27 mouse cellular contexts compared by ENCODE assay signal in genomic region chr9:100058541-100058940, GRCm38 (mm10).
A peak's percentile ranks its signal among the peaks of the same experiment; 100 is the strongest.
DNase-seq lines count a peak whose midpoint lies in the region; ATAC-seq lines count a peak whose summit lies in the region.
"Had no signal": no experiment of that assay in that cellular context is flagged by ENCODE, and none has a peak within 500 bp of the region (broad histone marks: within the 10 kb centered on the region; RNA-seq: fewer than 3 reads in every experiment).

No protein-coding gene starts in this region.

- no peaks in the 10 kb centered on the region for H3K4me1 ChIP-seq in kidney, embryonic 14.5 days (ENCODE audit: control insufficient read depth, insufficient read depth, low read length)
- H3K4me1 ChIP-seq: embryonic facial prominence, embryonic 13.5 days; embryonic facial prominence, embryonic 15.5 days; forebrain, embryonic 10.5 days; forebrain, embryonic 12.5 days had no signal

- H3K9me3 ChIP-seq in kidney, embryonic 14.5 days (ENCODE audit: control insufficient read depth, low read length): no peaks in the 10 kb centered on the region
- H3K9me3 ChIP-seq: embryonic facial prominence, embryonic 13.5 days; embryonic facial prominence, embryonic 15.5 days; forebrain, embryonic 10.5 days; forebrain, embryonic 12.5 days had no signal

- peak; percentile 15 for DNase-seq in kidney, adult 11 months
- no peak for DNase-seq in kidney, adult 18-20 months
- peak; percentile 7 to 38 for DNase-seq in kidney, adult 8-10 months
- DNase-seq in kidney, postnatal 36 days: peak; percentile 2 to 26
- DNase-seq in kidney, postnatal 10 days: no peak
- DNase-seq: adrenal gland, adult 2 months; adrenal gland, postnatal 10 days; adrenal gland, postnatal 25 days; B cell, adult 2 months; cerebellum, adult 11 months; cerebellum, adult 18-20 months; cerebellum, adult 8-10 months; cerebellum, adult 9-11 months; cerebellum, postnatal 14 days; cerebellum, postnatal 36 days; embryo, embryonic 11 days had no signal

- no peak for ATAC-seq in kidney, embryonic 14.5 days (ENCODE audit: low FRiP score, low TSS enrichment)
- ATAC-seq: CD4-positive, CD25-positive, alpha-beta regulatory T cell, adult 4 months; forebrain, embryonic 14.5 days; forebrain, embryonic 16.5 days had no signal

- 89% methylated on average over 1 of the region's 1 CpGs for WGBS in kidney, embryonic 14.5 days

- no peak overlapping the region for H3K4me2 ChIP-seq in kidney, embryonic 14.5 days (replicated peaks; ENCODE audit: low read depth, low read length)
- H3K4me2 ChIP-seq: embryonic facial prominence, embryonic 13.5 days; embryonic facial prominence, embryonic 15.5 days; forebrain, embryonic 12.5 days had no signal

- no peaks in the 10 kb centered on the region for H3K36me3 ChIP-seq in kidney, embryonic 14.5 days (ENCODE audit: control insufficient read depth, insufficient read depth, low read length)
- H3K36me3 ChIP-seq: embryonic facial prominence, embryonic 13.5 days; embryonic facial prominence, embryonic 15.5 days; forebrain, embryonic 10.5 days; forebrain, embryonic 12.5 days; G1E had no signal

- H3K27ac ChIP-seq in kidney, embryonic 14.5 days (ENCODE audit: low read depth, low read length): no peak overlapping the region
- H3K27ac ChIP-seq: embryonic facial prominence, embryonic 13.5 days; embryonic facial prominence, embryonic 15.5 days; forebrain, embryonic 10.5 days; forebrain, embryonic 12.5 days had no signal

- no peak overlapping the region for H3K9ac ChIP-seq in kidney, embryonic 14.5 days (ENCODE audit: low read depth, low read length)
- H3K9ac ChIP-seq: embryonic facial prominence, embryonic 13.5 days; embryonic facial prominence, embryonic 15.5 days; forebrain, embryonic 12.5 days had no signal

- H3K27me3 ChIP-seq in kidney, embryonic 14.5 days (ENCODE audit: control insufficient read depth, insufficient read depth, low read length): no peaks in the 10 kb centered on the region
- H3K27me3 ChIP-seq: CH12.LX; embryonic facial prominence, embryonic 13.5 days; embryonic facial prominence, embryonic 15.5 days; forebrain, embryonic 12.5 days had no signal

- H3K4me3 ChIP-seq in kidney, embryonic 14.5 days (ENCODE audit: low read length): no peak overlapping the region
- H3K4me3 ChIP-seq: embryonic facial prominence, embryonic 13.5 days; embryonic facial prominence, embryonic 15.5 days; erythroblast, embryonic 14.5 days; forebrain, embryonic 10.5 days; forebrain, embryonic 12.5 days had no signal

Comparison
In these comparisons a context has a peak if more than half of its experiments do, and no peak if none do; other contexts are left out.
1. DNase-seq: peak in kidney, adult 11 months (single experiment), kidney, adult 8-10 months (2 of 2) and kidney, postnatal 36 days (2 of 2); none in kidney, adult 18-20 months (single experiment) and kidney, postnatal 10 days (single experiment).